Mouse (Mus musculus) stomach, embryonic 15.5 days (tissue): ENCODE measurements around the gene Mgmt. TPM values are rescaled to one million over a fixed set of nuclear protein-coding genes. Genes with fewer than 3 reads are reported as not detected.

Experiments
- ATAC-seq: fragments of 200-750 bp; cut with Nextera tagmentation; 2 replicates; pipeline ENCODE4 v1.8.0; 2017; ENCODE audit warnings: low read depth, moderate number of reproducible peaks, moderate TSS enrichment; ENCODE audit not compliant: insufficient read depth, low FRiP score
- H3K27ac ChIP-seq: fragments of 300-500 bp; sonication (generic); 2 replicates; pipeline ENCODE4 v1.5.1; 2015; ENCODE audit warnings: mild to moderate bottlenecking, inconsistent platforms
- H3K27me3 ChIP-seq: fragments of 300-500 bp; sonication (generic); replicated peaks from 2 replicates; pipeline ENCODE4 v1.6.1; 2015; ENCODE audit warnings: inconsistent platforms
- H3K36me3 ChIP-seq: fragments of 300-500 bp; sonication (generic); 2 replicates; pipeline ENCODE4 v1.6.1; 2015; ENCODE audit warnings: inconsistent platforms
- H3K4me1 ChIP-seq: fragments of 300-500 bp; sonication (generic); 2 replicates; pipeline ENCODE4 v1.6.1; 2015; ENCODE audit warnings: inconsistent platforms
- H3K4me2 ChIP-seq: fragments of 300-500 bp; sonication (generic); 2 replicates; pipeline ENCODE4 v1.6.1; 2015; ENCODE audit warnings: mild to moderate bottlenecking, inconsistent platforms
- H3K4me3 ChIP-seq: fragments of 300-500 bp; sonication (generic); replicated peaks from 2 replicates; pipeline ENCODE4 v1.5.1; 2015; ENCODE audit warnings: inconsistent platforms
- H3K9ac ChIP-seq: fragments of 300-500 bp; sonication (generic); 2 replicates; pipeline ENCODE4 v1.6.1; 2015; ENCODE audit warnings: inconsistent platforms
- H3K9me3 ChIP-seq: fragments of 300-500 bp; sonication (generic); 2 replicates; pipeline ENCODE4 v1.6.1; 2016; ENCODE audit warnings: inconsistent platforms
- WGBS: fragments of 180-500 bp; shearing (Covaris S2); methylation state at CpG from one replicate; pipeline ENCODE4 v1.1.7; 2015; 5-methylcytosine and 5-hydroxymethylcytosine counted together
- polyA plus RNA-seq: library from polyadenylated mRNA; unstranded; fragments of >200 nt; fragmentation: Nextera tagmentation; extraction: Ambion mirVana; gene quantifications from 2 replicates; pipeline ENCODE4 v1.2.1, GENCODE M21; 2015

Mgmt gene
- polyA plus RNA-seq, 1 experiment from 2014 or later: 6.2 TPM

GRCm38 (mm10) chr7:136945697-136946096 lies 51.3 kb downstream of the Mgmt start:
- no peak for ATAC-seq
- Histone ChIP-seq H3K9me3 (no peaks in the 10 kb centered on the region), H3K4me1 (no peaks in the 10 kb centered on the region), H3K27ac (no peak overlapping the region), H3K9ac (no peak overlapping the region), H3K4me3 (no peak overlapping the region), H3K4me2 (no peak overlapping the region), H3K36me3 (no peaks in the 10 kb centered on the region), H3K27me3 (no peaks in the 10 kb centered on the region)
- WGBS: 66% methylated on average over 10 of the region's 10 CpGs

- ATAC-seq: no peak
- Histone ChIP-seq H3K36me3 (no peaks in the 10 kb centered on the region), H3K4me2 (no peak overlapping the region), H3K4me1 (no peaks in the 10 kb centered on the region), H3K9me3 (no peaks in the 10 kb centered on the region), H3K27ac (no peak overlapping the region), H3K27me3 (no peaks in the 10 kb centered on the region), H3K4me3 (no peak overlapping the region), H3K9ac (no peak overlapping the region)
- 68% methylated on average over 9 of the region's 9 CpGs for WGBS
Observed at GRCm38 (mm10) chr7:136946131-136946530, 51.7 kb downstream of the Mgmt start.

- H3K9me3 ChIP-seq: no peaks in the 10 kb centered on the region
- no peaks in the 10 kb centered on the region for H3K27me3 ChIP-seq
- no peak overlapping the region for H3K4me3 ChIP-seq
- peaks cover 5% of the 10 kb centered on the region for H3K4me1 ChIP-seq
- ATAC-seq: no peak
- H3K9ac ChIP-seq: no peak overlapping the region
- H3K27ac ChIP-seq: no peak overlapping the region
- H3K36me3 ChIP-seq: no peaks in the 10 kb centered on the region
- no peak overlapping the region for H3K4me2 ChIP-seq
- WGBS: 69% methylated on average over 6 of the region's 6 CpGs
Observed at GRCm38 (mm10) chr7:136948275-136948810, 53.9 kb downstream of the Mgmt start.

- H3K4me1 ChIP-seq: peaks cover 11% of the 10 kb centered on the region
- ATAC-seq: no peak
- H3K27ac ChIP-seq: peak overlapping the region; percentile 16
- H3K4me3 ChIP-seq: no peak overlapping the region
- H3K9ac ChIP-seq: no peak overlapping the region
- H3K27me3 ChIP-seq: no peaks in the 10 kb centered on the region
- H3K9me3 ChIP-seq: no peaks in the 10 kb centered on the region
- no peaks in the 10 kb centered on the region for H3K36me3 ChIP-seq
- 17% methylated on average over 7 of the region's 7 CpGs for WGBS
- no peak overlapping the region for H3K4me2 ChIP-seq
Observed at GRCm38 (mm10) chr7:136952608-136953007, 58.2 kb downstream of the Mgmt start.

- H3K9ac ChIP-seq: no peak overlapping the region
- H3K4me2 ChIP-seq: no peak overlapping the region
- ATAC-seq: peak; percentile 58; the same call in 1 of the 2 replicates
- H3K27me3 ChIP-seq: no peaks in the 10 kb centered on the region
- peak overlapping the region; percentile 16; the same call in 1 of the 2 replicates for H3K27ac ChIP-seq
- 23% methylated on average over 3 of the region's 3 CpGs for WGBS
- H3K4me3 ChIP-seq: no peak overlapping the region
- H3K36me3 ChIP-seq: no peaks in the 10 kb centered on the region
- H3K9me3 ChIP-seq: no peaks in the 10 kb centered on the region
- H3K4me1 ChIP-seq: peaks cover 11% of the 10 kb centered on the region
Observed at GRCm38 (mm10) chr7:136953251-136953650, 58.8 kb downstream of the Mgmt start.

- Histone ChIP-seq H3K27ac (no peak overlapping the region), H3K36me3 (no peaks in the 10 kb centered on the region), H3K4me3 (no peak overlapping the region), H3K9me3 (no peaks in the 10 kb centered on the region), H3K4me1 (no peaks in the 10 kb centered on the region), H3K4me2 (no peak overlapping the region), H3K9ac (no peak overlapping the region), H3K27me3 (no peaks in the 10 kb centered on the region)
- WGBS: 92% methylated on average over 7 of the region's 7 CpGs
- ATAC-seq: no peak
Observed at GRCm38 (mm10) chr7:136972361-136972760, 77.9 kb downstream of the Mgmt start.

GRCm38 (mm10) chr7:136975001-136975400 lies 80.6 kb downstream of the Mgmt start:
- H3K4me2 ChIP-seq: no peak overlapping the region
- no peaks in the 10 kb centered on the region for H3K4me1 ChIP-seq
- no peaks in the 10 kb centered on the region for H3K36me3 ChIP-seq
- H3K4me3 ChIP-seq: no peak overlapping the region
- no peak for ATAC-seq
- 96% methylated on average over 5 of the region's 5 CpGs for WGBS
- no peaks in the 10 kb centered on the region for H3K9me3 ChIP-seq
- no peak overlapping the region for H3K27ac ChIP-seq
- no peak overlapping the region for H3K9ac ChIP-seq
- no peaks in the 10 kb centered on the region for H3K27me3 ChIP-seq

- WGBS: 88% methylated on average over 15 of the region's 15 CpGs
- H3K4me1 ChIP-seq: 0 out of 2 replicates have a peak, but pooled peaks cover 4% of the 10 kb centered on the region
- H3K4me2 ChIP-seq: no peak overlapping the region
- no peak overlapping the region for H3K9ac ChIP-seq
- H3K4me3 ChIP-seq: no peak overlapping the region
- H3K27me3 ChIP-seq: no peaks in the 10 kb centered on the region
- no peaks in the 10 kb centered on the region for H3K9me3 ChIP-seq
- H3K27ac ChIP-seq: no peak overlapping the region
- H3K36me3 ChIP-seq: no peaks in the 10 kb centered on the region
- no peak for ATAC-seq
Observed at GRCm38 (mm10) chr7:136997456-136997855, 103.0 kb downstream of the Mgmt start.

- Histone ChIP-seq H3K27ac (no peak overlapping the region), H3K4me2 (no peak overlapping the region), H3K4me3 (no peak overlapping the region), H3K4me1 (0 out of 2 replicates have a peak, but pooled peaks cover 4% of the 10 kb centered on the region), H3K9me3 (no peaks in the 10 kb centered on the region), H3K36me3 (no peaks in the 10 kb centered on the region), H3K27me3 (no peaks in the 10 kb centered on the region), H3K9ac (no peak overlapping the region)
- WGBS: 70% methylated on average over 11 of the region's 11 CpGs
- ATAC-seq: no peak
Observed at GRCm38 (mm10) chr7:137000703-137001102, 106.3 kb downstream of the Mgmt start.

GRCm38 (mm10) chr7:137001215-137001614 lies 106.8 kb downstream of the Mgmt start:
- ATAC-seq: no peak
- 89% methylated on average over 15 of the region's 15 CpGs for WGBS
- H3K4me2 ChIP-seq: no peak overlapping the region
- no peak overlapping the region for H3K4me3 ChIP-seq
- no peaks in the 10 kb centered on the region for H3K27me3 ChIP-seq
- H3K9me3 ChIP-seq: no peaks in the 10 kb centered on the region
- 0 out of 2 replicates have a peak, but pooled peaks cover 4% of the 10 kb centered on the region for H3K4me1 ChIP-seq
- H3K9ac ChIP-seq: no peak overlapping the region
- no peaks in the 10 kb centered on the region for H3K36me3 ChIP-seq
- no peak overlapping the region for H3K27ac ChIP-seq

GRCm38 (mm10) chr7:137001783-137002182 lies 107.4 kb downstream of the Mgmt start:
- ATAC-seq: no peak
- 50% methylated on average over 5 of the region's 5 CpGs for WGBS
- H3K4me1 ChIP-seq: 0 out of 2 replicates have a peak, but pooled peaks cover 4% of the 10 kb centered on the region
- H3K9me3 ChIP-seq: no peaks in the 10 kb centered on the region
- H3K4me3 ChIP-seq: no peak overlapping the region
- H3K4me2 ChIP-seq: no peak overlapping the region
- H3K9ac ChIP-seq: no peak overlapping the region
- H3K27me3 ChIP-seq: no peaks in the 10 kb centered on the region
- no peaks in the 10 kb centered on the region for H3K36me3 ChIP-seq
- no peak overlapping the region for H3K27ac ChIP-seq

GRCm38 (mm10) chr7:137002431-137002830 lies 108.0 kb downstream of the Mgmt start:
- 76% methylated on average over 3 of the region's 3 CpGs for WGBS
- Histone ChIP-seq H3K36me3 (no peaks in the 10 kb centered on the region), H3K27me3 (no peaks in the 10 kb centered on the region), H3K9me3 (no peaks in the 10 kb centered on the region), H3K9ac (no peak overlapping the region), H3K27ac (no peak overlapping the region), H3K4me1 (0 out of 2 replicates have a peak, but pooled peaks cover 4% of the 10 kb centered on the region), H3K4me3 (no peak overlapping the region), H3K4me2 (no peak overlapping the region)
- ATAC-seq: no peak

GRCm38 (mm10) chr7:137005293-137005692 lies 110.9 kb downstream of the Mgmt start:
- no peak for ATAC-seq
- 52% methylated on average over 11 of the region's 11 CpGs for WGBS
- H3K9me3 ChIP-seq: no peaks in the 10 kb centered on the region

More at GRCm38 (mm10) chr7:137005293-137005692, 110.9 kb downstream of the Mgmt start:
- H3K27me3 ChIP-seq: no peaks in the 10 kb centered on the region
- no peak overlapping the region for H3K4me3 ChIP-seq
- no peak overlapping the region for H3K9ac ChIP-seq
- no peak overlapping the region for H3K4me2 ChIP-seq
- 0 out of 2 replicates have a peak, but pooled peaks cover 4% of the 10 kb centered on the region for H3K4me1 ChIP-seq
- no peak overlapping the region for H3K27ac ChIP-seq
- H3K36me3 ChIP-seq: no peaks in the 10 kb centered on the region
